Mouse (Mus musculus): ENCODE measurements around the gene Ube2q1. TPM values are rescaled to one million over a fixed set of nuclear protein-coding genes. Genes with fewer than 3 reads are reported as not detected.

Ube2q1 gene
- polyA plus RNA-seq, 1 experiment from 2014 or later = 15.7 TPM

DNA sequence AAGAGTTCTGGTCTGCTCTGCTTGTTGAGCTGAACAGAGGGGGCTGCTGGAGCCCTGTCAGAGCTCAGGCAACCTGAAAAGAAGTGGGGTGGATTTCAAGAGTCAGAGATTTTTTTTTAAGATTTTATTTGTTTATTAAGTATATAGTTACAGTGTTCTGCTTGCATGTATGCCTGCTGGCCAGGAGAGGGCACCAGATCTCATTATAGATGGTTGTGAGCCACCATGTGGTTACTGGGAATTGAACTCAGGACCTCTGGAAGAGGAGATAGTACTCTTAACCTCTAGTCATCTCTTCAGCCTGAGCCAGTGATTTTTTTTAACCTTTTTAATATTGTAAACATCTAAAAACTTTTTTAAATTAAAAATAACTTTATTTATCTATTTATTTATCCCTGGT is 37.4 kb downstream of the Ube2q1 start:
- H3K9me3 ChIP-seq (ENCODE audit: control insufficient read depth, low read length) = no peaks in the 10 kb centered on the region
- no peak overlapping the region for H3K4me3 ChIP-seq (ENCODE audit: control insufficient read depth in 1 of 2, insufficient read depth in 1 of 2, low read depth in 1 of 2, low read length in 2 of 2)
- no peaks in the 10 kb centered on the region; a peak in 1 of 4 replicates for H3K4me1 ChIP-seq (ENCODE audit: control insufficient read depth in 2 of 2, insufficient read depth in 2 of 2, low read length in 2 of 2)
- H3K36me3 ChIP-seq (ENCODE audit: control insufficient read depth, insufficient read depth, low read length) = no peaks in the 10 kb centered on the region
- no peak overlapping the region for H3K27ac ChIP-seq (replicated peaks in 1 of 2; ENCODE audit: control insufficient read depth in 1 of 2, insufficient read depth in 1 of 2, low read depth in 2 of 2, low read length in 2 of 2)
- H3K27me3 ChIP-seq (ENCODE audit: control insufficient read depth, insufficient read depth, low read length) = no peaks in the 10 kb centered on the region
- no peak overlapping the region for H3K9ac ChIP-seq (ENCODE audit: low read length)
- ATAC-seq (ENCODE audit: insufficient number of reproducible peaks, insufficient read depth, low FRiP score, low read depth) = no peak
- H3K4me2 ChIP-seq (ENCODE audit: low read length) = no peak overlapping the region

DNA sequence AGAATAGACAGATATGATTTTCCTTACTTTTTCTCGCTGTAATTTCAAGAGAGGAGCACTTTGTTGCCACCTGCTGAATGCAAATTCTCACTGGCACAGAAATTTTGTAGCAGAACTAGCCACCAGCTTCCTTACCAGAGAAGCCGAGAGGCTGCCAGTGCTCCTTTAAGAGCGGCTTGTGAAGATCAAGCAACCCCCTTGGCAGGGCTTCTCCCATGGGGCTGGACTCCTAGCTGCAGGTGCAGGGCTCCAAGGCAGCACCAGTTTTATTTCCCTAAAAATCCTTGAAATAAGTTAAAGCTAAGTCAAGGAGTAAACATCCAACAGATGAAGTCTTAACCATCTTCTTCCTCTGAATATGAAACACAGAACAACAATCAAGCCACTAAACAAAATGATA is 38.8 kb downstream of the Ube2q1 start:
- no peak overlapping the region for H3K9ac ChIP-seq (ENCODE audit: low read length)
- no peaks in the 10 kb centered on the region for H3K9me3 ChIP-seq (ENCODE audit: control insufficient read depth, low read length)
- 52% methylated on average over 3 of the region's 3 CpGs for WGBS
- no peaks in the 10 kb centered on the region; a peak in 1 of 4 replicates for H3K4me1 ChIP-seq (ENCODE audit: control insufficient read depth in 2 of 2, insufficient read depth in 2 of 2, low read length in 2 of 2)
- no peak overlapping the region for H3K27ac ChIP-seq (replicated peaks in 1 of 2; ENCODE audit: control insufficient read depth in 1 of 2, insufficient read depth in 1 of 2, low read depth in 2 of 2, low read length in 2 of 2)
- H3K4me2 ChIP-seq (ENCODE audit: low read length) = no peak overlapping the region
- ATAC-seq (ENCODE audit: insufficient number of reproducible peaks, insufficient read depth, low FRiP score, low read depth) = no peak
- no peak overlapping the region for H3K4me3 ChIP-seq (ENCODE audit: control insufficient read depth in 1 of 2, insufficient read depth in 1 of 2, low read depth in 1 of 2, low read length in 2 of 2)
- H3K36me3 ChIP-seq (ENCODE audit: control insufficient read depth, insufficient read depth, low read length) = no peaks in the 10 kb centered on the region
- H3K27me3 ChIP-seq (ENCODE audit: control insufficient read depth, insufficient read depth, low read length) = no peaks in the 10 kb centered on the region

DNA sequence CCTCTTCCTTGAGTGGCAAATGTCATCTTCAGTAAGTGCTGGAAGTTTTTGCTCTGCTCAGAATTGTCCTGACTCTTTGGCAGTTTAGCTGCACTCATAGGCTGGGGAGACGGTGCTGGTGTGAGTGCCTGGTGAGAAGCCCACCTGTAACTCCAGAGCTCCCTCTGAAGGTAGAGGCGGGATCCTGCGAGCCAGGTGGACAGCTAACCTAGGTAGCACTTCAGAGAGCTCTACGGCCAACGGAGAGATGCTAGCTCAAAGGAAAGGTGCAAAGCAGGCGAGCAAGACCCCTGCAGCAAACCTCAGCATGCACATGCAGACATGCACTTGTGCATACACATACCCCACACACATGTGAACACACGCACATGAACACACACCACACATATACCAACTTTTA is 40.6 kb downstream of the Ube2q1 start:
- H3K9me3 ChIP-seq (ENCODE audit: control insufficient read depth, low read length) = no peaks in the 10 kb centered on the region
- H3K4me3 ChIP-seq (ENCODE audit: control insufficient read depth in 1 of 2, insufficient read depth in 1 of 2, low read depth in 1 of 2, low read length in 2 of 2) = no peak overlapping the region
- ATAC-seq (ENCODE audit: insufficient number of reproducible peaks, insufficient read depth, low FRiP score, low read depth) = no peak
- WGBS = 68% methylated on average over 7 of the region's 7 CpGs
- no peaks in the 10 kb centered on the region for H3K27me3 ChIP-seq (ENCODE audit: control insufficient read depth, insufficient read depth, low read length)
- no peak overlapping the region for H3K4me2 ChIP-seq (ENCODE audit: low read length)
- no peak overlapping the region for H3K27ac ChIP-seq (replicated peaks in 1 of 2; ENCODE audit: control insufficient read depth in 1 of 2, insufficient read depth in 1 of 2, low read depth in 2 of 2, low read length in 2 of 2)
- no peaks in the 10 kb centered on the region; a peak in 1 of 4 replicates for H3K4me1 ChIP-seq (ENCODE audit: control insufficient read depth in 2 of 2, insufficient read depth in 2 of 2, low read length in 2 of 2)
- H3K36me3 ChIP-seq (ENCODE audit: control insufficient read depth, insufficient read depth, low read length) = no peaks in the 10 kb centered on the region
- H3K9ac ChIP-seq (ENCODE audit: low read length) = no peak overlapping the region

GRCm38 (mm10) chr3:89817056-89817455 is 43.6 kb downstream of the Ube2q1 start:
- peaks cover 0 to 5% of the 10 kb centered on the region in 2 experiments; a peak in 1 of 4 replicates for H3K4me1 ChIP-seq (ENCODE audit: control insufficient read depth in 2 of 2, insufficient read depth in 2 of 2, low read length in 2 of 2)
- H3K4me2 ChIP-seq (ENCODE audit: low read length) = no peak overlapping the region
- 55% methylated on average over 4 of the region's 4 CpGs for WGBS
- ATAC-seq (ENCODE audit: insufficient number of reproducible peaks, insufficient read depth, low FRiP score, low read depth) = no peak
- H3K27ac ChIP-seq (replicated peaks in 1 of 2; ENCODE audit: control insufficient read depth in 1 of 2, insufficient read depth in 1 of 2, low read depth in 2 of 2, low read length in 2 of 2) = no peak overlapping the region
- H3K9ac ChIP-seq (ENCODE audit: low read length) = no peak overlapping the region
- no peaks in the 10 kb centered on the region for H3K9me3 ChIP-seq (ENCODE audit: control insufficient read depth, low read length)
- H3K4me3 ChIP-seq (ENCODE audit: control insufficient read depth in 1 of 2, insufficient read depth in 1 of 2, low read depth in 1 of 2, low read length in 2 of 2) = no peak overlapping the region
- H3K27me3 ChIP-seq (ENCODE audit: control insufficient read depth, insufficient read depth, low read length) = no peaks in the 10 kb centered on the region
- H3K36me3 ChIP-seq (ENCODE audit: control insufficient read depth, insufficient read depth, low read length) = no peaks in the 10 kb centered on the region

DNA sequence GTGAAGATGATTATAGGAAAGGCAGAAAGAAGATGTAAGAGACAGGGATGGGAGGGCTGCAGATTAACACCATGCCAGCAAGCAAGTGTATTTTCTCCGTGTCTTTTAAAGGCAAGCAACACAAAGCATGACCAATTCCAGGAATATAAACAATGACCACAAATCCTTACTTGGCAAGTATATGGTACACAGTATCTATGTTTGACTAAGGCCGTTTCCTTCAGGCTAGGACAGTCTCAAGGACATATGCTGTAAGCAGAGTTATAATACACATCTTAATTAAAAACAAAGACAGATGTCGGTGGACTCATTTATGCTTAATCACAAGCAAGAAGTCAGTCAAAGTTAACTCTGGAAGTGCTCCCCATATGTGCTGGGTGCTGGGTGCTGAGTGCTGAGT is 45.2 kb downstream of the Ube2q1 start:
- no peak overlapping the region for H3K4me3 ChIP-seq (ENCODE audit: control insufficient read depth in 1 of 2, insufficient read depth in 1 of 2, low read depth in 1 of 2, low read length in 2 of 2)
- H3K9ac ChIP-seq (ENCODE audit: low read length) = no peak overlapping the region
- no peak overlapping the region for H3K4me2 ChIP-seq (ENCODE audit: low read length)
- H3K27me3 ChIP-seq (ENCODE audit: control insufficient read depth, insufficient read depth, low read length) = no peaks in the 10 kb centered on the region
- H3K9me3 ChIP-seq (ENCODE audit: control insufficient read depth, low read length) = no peaks in the 10 kb centered on the region
- ATAC-seq (ENCODE audit: insufficient number of reproducible peaks, insufficient read depth, low FRiP score, low read depth) = no peak
- H3K4me1 ChIP-seq (ENCODE audit: control insufficient read depth in 2 of 2, insufficient read depth in 2 of 2, low read length in 2 of 2) = peaks cover 0 to 5% of the 10 kb centered on the region in 2 experiments; a peak in 1 of 4 replicates
- H3K36me3 ChIP-seq (ENCODE audit: control insufficient read depth, insufficient read depth, low read length) = no peaks in the 10 kb centered on the region
- 63% methylated on average over 3 of the region's 3 CpGs for WGBS
- H3K27ac ChIP-seq (replicated peaks in 1 of 2; ENCODE audit: control insufficient read depth in 1 of 2, insufficient read depth in 1 of 2, low read depth in 2 of 2, low read length in 2 of 2) = no peak overlapping the region

GRCm38 (mm10) chr3:89819897-89820296 is 46.5 kb downstream of the Ube2q1 start:
- Histone ChIP-seq H3K9ac (ENCODE audit: low read length) (no peak overlapping the region), H3K4me2 (ENCODE audit: low read length) (no peak overlapping the region), H3K36me3 (ENCODE audit: control insufficient read depth, insufficient read depth, low read length) (no peaks in the 10 kb centered on the region), H3K4me1 (ENCODE audit: control insufficient read depth in 2 of 2, insufficient read depth in 2 of 2, low read length in 2 of 2) (peaks cover 0 to 5% of the 10 kb centered on the region in 2 experiments; a peak in 1 of 4 replicates), H3K9me3 (ENCODE audit: control insufficient read depth, low read length) (no peaks in the 10 kb centered on the region), H3K27me3 (ENCODE audit: control insufficient read depth, insufficient read depth, low read length) (no peaks in the 10 kb centered on the region), H3K4me3 (ENCODE audit: control insufficient read depth in 1 of 2, insufficient read depth in 1 of 2, low read depth in 1 of 2, low read length in 2 of 2) (no peak overlapping the region), H3K27ac (replicated peaks in 1 of 2; ENCODE audit: control insufficient read depth in 1 of 2, insufficient read depth in 1 of 2, low read depth in 2 of 2, low read length in 2 of 2) (0 out of 4 replicates have a peak overlapping the region, but pooled peaks of 1 of the 2 experiments have one; percentile 33)
- ATAC-seq (ENCODE audit: insufficient number of reproducible peaks, insufficient read depth, low FRiP score, low read depth) = peak; percentile 56; the same call in 1 of the 2 replicates
- 37% methylated on average over 7 of the region's 7 CpGs for WGBS

DNA sequence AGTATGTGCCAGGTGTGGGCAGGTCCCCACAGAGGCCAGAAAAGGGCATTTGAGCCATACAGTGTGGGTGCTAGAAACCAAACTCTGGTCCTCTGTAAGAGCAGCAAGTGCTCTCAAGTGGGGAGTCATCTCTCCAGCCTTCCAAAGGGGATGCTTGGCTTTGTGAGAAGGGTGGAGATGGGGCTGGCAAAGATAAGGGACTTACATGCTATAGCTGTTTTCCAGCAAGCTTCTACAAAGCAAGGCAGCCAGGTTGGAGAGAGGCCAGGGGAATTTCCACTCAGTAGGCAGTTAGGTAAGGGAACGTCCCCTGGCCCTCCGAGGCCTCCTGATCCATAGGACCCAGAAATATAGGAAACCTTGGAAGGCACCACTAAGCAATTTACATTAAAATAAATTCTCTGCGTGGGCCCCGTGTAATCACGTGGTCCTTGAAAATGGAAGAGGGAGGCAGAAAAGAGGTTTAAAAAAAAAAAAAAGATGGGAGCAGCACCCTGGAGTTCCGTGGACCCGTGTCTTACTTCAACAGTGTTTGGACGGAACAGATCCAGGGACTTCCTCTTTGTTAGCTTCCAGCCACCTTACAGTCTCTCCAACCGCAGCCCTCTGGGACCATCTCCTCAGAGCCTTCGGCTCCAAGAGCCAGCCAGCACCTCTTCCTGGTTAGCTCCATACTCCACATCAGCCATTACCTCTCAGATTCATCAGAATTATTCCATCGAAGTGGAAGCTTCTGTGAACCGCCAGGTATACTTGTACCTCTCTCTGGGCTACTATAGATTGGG is 47.1 kb downstream of the Ube2q1 start:
- peaks cover 0 to 5% of the 10 kb centered on the region in 2 experiments; a peak in 1 of 4 replicates for H3K4me1 ChIP-seq (ENCODE audit: control insufficient read depth in 2 of 2, insufficient read depth in 2 of 2, low read length in 2 of 2)
- no peak overlapping the region for H3K4me3 ChIP-seq (ENCODE audit: control insufficient read depth in 1 of 2, insufficient read depth in 1 of 2, low read depth in 1 of 2, low read length in 2 of 2)
- H3K4me2 ChIP-seq (ENCODE audit: low read length) = no peak overlapping the region
- no peaks in the 10 kb centered on the region for H3K36me3 ChIP-seq (ENCODE audit: control insufficient read depth, insufficient read depth, low read length)
- 0 out of 4 replicates have a peak overlapping the region, but pooled peaks of 1 of the 2 experiments have one; percentile 33 for H3K27ac ChIP-seq (replicated peaks in 1 of 2; ENCODE audit: control insufficient read depth in 1 of 2, insufficient read depth in 1 of 2, low read depth in 2 of 2, low read length in 2 of 2)
- no peaks in the 10 kb centered on the region for H3K9me3 ChIP-seq (ENCODE audit: control insufficient read depth, low read length)
- ATAC-seq (ENCODE audit: insufficient number of reproducible peaks, insufficient read depth, low FRiP score, low read depth) = no peak
- WGBS = 79% methylated on average over 12 of the region's 12 CpGs
- H3K27me3 ChIP-seq (ENCODE audit: control insufficient read depth, insufficient read depth, low read length) = no peaks in the 10 kb centered on the region
- H3K9ac ChIP-seq (ENCODE audit: low read length) = no peak overlapping the region
